8 mouse cellular contexts compared by ENCODE assay signal in genomic region chr1:134243948-134244914, GRCm38 (mm10). TPM values are rescaled to one million over a fixed set of nuclear protein-coding genes. Genes with fewer than 3 reads are reported as not detected.
A peak's percentile ranks its signal among the peaks of the same experiment; 100 is the strongest.
DNase-seq lines count a peak whose midpoint lies in the region; ATAC-seq and TF ChIP-seq lines count a peak whose summit lies in the region.

No protein-coding gene starts in this region.

- H3K9ac ChIP-seq in hindbrain, embryonic 11.5 days (ENCODE audit: low read depth, low read length): no peak overlapping the region; the same call in none of the 2 replicates
- H3K9ac ChIP-seq in lung, postnatal 0 days (replicated peaks; ENCODE audit: low read depth): no peak overlapping the region

- H3K9me3 ChIP-seq in hindbrain, embryonic 11.5 days (ENCODE audit: control insufficient read depth, low read length): no peaks in the 10 kb centered on the region
- no peaks in the 10 kb centered on the region for H3K9me3 ChIP-seq in lung, postnatal 0 days (ENCODE audit: low read length)

- no peak overlapping the region for H3K4me3 ChIP-seq in hindbrain, embryonic 11.5 days (ENCODE audit: low read depth, low read length)
- H3K4me3 ChIP-seq in lung, postnatal 0 days (ENCODE audit: low read depth, low read length): no peak overlapping the region

- no peak for TF ChIP-seq EP300 in lung, postnatal 0 days (IDR thresholded peaks at IDR 0.05)

- peak; percentile 68 for ATAC-seq in hindbrain, embryonic 11.5 days (ENCODE audit: low FRiP score)
- ATAC-seq in lung, postnatal 0 days: peak; percentile 92

- peak overlapping the region; percentile 25 for H3K4me2 ChIP-seq in hindbrain, embryonic 11.5 days (replicated peaks; ENCODE audit: low read depth, low read length)
- 0 out of 2 replicates have a peak overlapping the region, but pooled peaks have one; percentile 27 for H3K4me2 ChIP-seq in lung, postnatal 0 days (replicated peaks; ENCODE audit: low read depth, low read length)

- peak; percentile 50 for DNase-seq in MEL-GATA-1-ER (ENCODE audit: extremely low read depth, low read depth)
- peak; percentile 97 for DNase-seq in cerebellum, adult 9-10 months
- DNase-seq in frontal cortex, adult 2 months (ENCODE audit: extremely low spot score in 1 of 2, low spot score in 1 of 2): peak; percentile 80 to 96
- peak; percentile 89 for DNase-seq in hindbrain, embryonic 11.5 days (ENCODE audit: low spot score)
- DNase-seq in layer of hippocampus, postnatal 10 days (ENCODE audit: low spot score in 2 of 2): peak; percentile 93 to 96
- peak; percentile 96 for DNase-seq in lung, postnatal 0 days (ENCODE audit: low spot score)
- DNase-seq in ovary, postnatal 14 days (ENCODE audit: low spot score): peak; percentile 91
- DNase-seq in thymus, postnatal 14 days: peak; percentile 84

- no peak overlapping the region for H3K27ac ChIP-seq in hindbrain, embryonic 11.5 days (ENCODE audit: low read depth, low read length)
- peak overlapping the region; percentile 10 for H3K27ac ChIP-seq in lung, postnatal 0 days (ENCODE audit: low read length)

- no peaks in the 10 kb centered on the region for H3K36me3 ChIP-seq in hindbrain, embryonic 11.5 days (ENCODE audit: control insufficient read depth, insufficient read depth, low read length)
- H3K36me3 ChIP-seq in lung, postnatal 0 days (ENCODE audit: insufficient read depth, low read length): no peaks in the 10 kb centered on the region

- 23% methylated on average over 35 of the region's 35 CpGs for WGBS in hindbrain, embryonic 11.5 days
- WGBS in lung, postnatal 0 days: 21% methylated on average over 35 of the region's 35 CpGs

- TF ChIP-seq CTCF in lung, postnatal 0 days (IDR thresholded peaks at IDR 0.05): peak; percentile 98

- H3K4me1 ChIP-seq in hindbrain, embryonic 11.5 days (replicated peaks; ENCODE audit: control insufficient read depth, insufficient read depth, low read length): no peaks in the 10 kb centered on the region
- H3K4me1 ChIP-seq in lung, postnatal 0 days (ENCODE audit: insufficient read depth, low read depth, low read length): no peaks in the 10 kb centered on the region

- no peaks in the 10 kb centered on the region for H3K27me3 ChIP-seq in hindbrain, embryonic 11.5 days (ENCODE audit: control insufficient read depth, insufficient read depth, low read length)
- H3K27me3 ChIP-seq in lung, postnatal 0 days (replicated peaks; ENCODE audit: insufficient read depth, low read length): no peaks in the 10 kb centered on the region

RNA-seq across cellular contexts. Expression of gene Adora1, which starts 9.0 kb away (rescaled TPM):
- 87.1 and 88.6 TPM in 2 replicates for polyA plus RNA-seq in frontal cortex, adult 2 months (2012; rRNA removed)
- 0.24 and 0.25 TPM in 2 replicates for polyA plus RNA-seq in hindbrain, embryonic 11.5 days (2014; fragmentation: Nextera tagmentation; extraction: Ambion mirVana)
- total RNA-seq in layer of hippocampus, postnatal 10 days (2021): 100 to 1,000 TPM; 162 to 169 TPM
- 4.8 and 4.9 TPM in 2 replicates for polyA plus RNA-seq in lung, postnatal 0 days (2015; fragmentation: Nextera tagmentation; extraction: Ambion mirVana)

RNA-seq across cellular contexts. Expression of gene Myog, which starts 45.6 kb away (rescaled TPM):
- 0.14 and 0.15 TPM in 2 replicates for polyA plus RNA-seq in frontal cortex, adult 2 months (2012; rRNA removed)
- 5.5 and 12.2 TPM in 2 replicates for polyA plus RNA-seq in hindbrain, embryonic 11.5 days (2014; fragmentation: Nextera tagmentation; extraction: Ambion mirVana)
- not detected for total RNA-seq in layer of hippocampus, postnatal 10 days (2021)
- not detected in 2 replicates for polyA plus RNA-seq in lung, postnatal 0 days (2015; fragmentation: Nextera tagmentation; extraction: Ambion mirVana)

RNA-seq across cellular contexts. Expression of gene Mybph, which starts 51.0 kb away (rescaled TPM):
- polyA plus RNA-seq in frontal cortex, adult 2 months (2012; rRNA removed): 0.50 and 1.0 TPM in 2 replicates
- 1.4 and 3.7 TPM in 2 replicates for polyA plus RNA-seq in hindbrain, embryonic 11.5 days (2014; fragmentation: Nextera tagmentation; extraction: Ambion mirVana)
- not detected for total RNA-seq in layer of hippocampus, postnatal 10 days (2021)
- polyA plus RNA-seq in lung, postnatal 0 days (2015; fragmentation: Nextera tagmentation; extraction: Ambion mirVana): 0.18 and 0.38 TPM in 2 replicates

Comparison
In these comparisons a context has a peak if more than half of its experiments do, and no peak if none do; other contexts are left out.
1. RNA of gene Adora1, which starts 9.0 kb away (polyA plus RNA-seq): 87.1 to 88.6 TPM in frontal cortex, adult 2 months; 4.8 to 4.9 TPM in lung, postnatal 0 days and 0.24 to 0.25 TPM in hindbrain, embryonic 11.5 days; every median in the first group is over 10 times any median in the second.
2. Peak in every context shown above with its lines, with median percentiles within 50 percentile points of each other: DNase-seq.